Mouse (Mus musculus) CH12.LX (cell line): ENCODE results near the gene Usp42. TPM values are rescaled to one million over a fixed set of nuclear protein-coding genes. Genes with fewer than 3 reads are reported as not detected.

ENCODE experiments used
- DNase-seq: peaks from one replicate; pipeline ENCODE4 v3.0.0-alpha.2; 2013; ENCODE audit errors: extremely low read depth
- H3K27ac ChIP-seq: 2 replicates; pipeline ENCODE4 v1.5.1; 2012; ENCODE audit warnings: low read depth, mild to moderate bottlenecking, control low read depth, moderate library complexity; ENCODE audit not compliant: insufficient read depth
- H3K27me3 ChIP-seq: replicated peaks from 2 replicates; pipeline ENCODE3; 2012; ENCODE audit warnings: inconsistent platforms
- H3K36me3 ChIP-seq, 2 experiments: replicated peaks in 1 of 2; 2 replicates each; pipeline versions ENCODE3 to v1.6.1; 2012; ENCODE audit warnings: inconsistent platforms in 1 of 2, low read length in 1 of 2, mild to moderate bottlenecking in 1 of 2, mixed read lengths in 1 of 2, moderate library complexity in 1 of 2; ENCODE audit not compliant: control insufficient read depth in 1 of 2, insufficient read depth in 1 of 2
- H3K4me1 ChIP-seq, 2 experiments: 2 replicates each; pipeline ENCODE4 v1.6.1; 2012; ENCODE audit warnings: inconsistent platforms in 1 of 2, moderate library complexity in 1 of 2; ENCODE audit not compliant: insufficient read depth in 2 of 2, control insufficient read depth in 1 of 2
- H3K4me2 ChIP-seq: 2 replicates; pipeline ENCODE4 v1.6.1; 2012; ENCODE audit warnings: low read depth, mild to moderate bottlenecking, control low read depth; ENCODE audit not compliant: poor library complexity, insufficient read depth, severe bottlenecking
- H3K4me3 ChIP-seq, 3 experiments: fragments of 150-350 bp in 1 of 3; sonication (generic) in 1 of 3; replicated peaks in 1 of 3; 2 replicates each; pipeline versions ENCODE3 to v1.5.1; 2011 to 2012; ENCODE audit warnings: low read depth in 2 of 3, low read length in 2 of 3, mild to moderate bottlenecking in 2 of 3, moderate library complexity in 2 of 3, control low read depth in 1 of 3, improper control_type of control experiment in 1 of 3, inconsistent platforms in 1 of 3, mixed read lengths in 1 of 3; ENCODE audit not compliant: poor library complexity in 1 of 3
- H3K79me2 ChIP-seq: replicated peaks from 2 replicates; pipeline ENCODE4 v1.6.1; 2012; ENCODE audit warnings: mild to moderate bottlenecking, moderate library complexity; ENCODE audit not compliant: control insufficient read depth, poor library complexity, insufficient read depth, severe bottlenecking; ENCODE audit errors: extremely low read depth
- H3K9ac ChIP-seq: 2 replicates; pipeline ENCODE4 v1.6.1; 2012; ENCODE audit warnings: low read depth, mild to moderate bottlenecking, control low read depth, moderate library complexity; ENCODE audit not compliant: insufficient read depth
- H3K9me3 ChIP-seq: replicated peaks from 2 replicates; pipeline ENCODE3; 2012; ENCODE audit warnings: low read length, inconsistent platforms, mixed read lengths
- BHLHE40 ChIP-seq: IDR thresholded peaks from 2 replicates; pipeline ENCODE4 v1.6.1; 2011; ENCODE audit warnings: mild to moderate bottlenecking, low read depth, low read length, improper control_type of control experiment
- CHD1 ChIP-seq: IDR thresholded peaks from 2 replicates; pipeline ENCODE4 v1.6.1; 2012; ENCODE audit warnings: low read depth, low read length, improper control_type of control experiment, inconsistent platforms
- CTCF ChIP-seq, 2 experiments: IDR thresholded peaks in 1 of 2; conservative IDR thresholded peaks in 1 of 2; 2 replicates each; pipeline ENCODE4 v1.5.1; 2011 to 2012; ENCODE audit warnings: low read depth in 2 of 2, low read length in 2 of 2, improper control_type of control experiment in 1 of 2, inconsistent platforms in 1 of 2, mild to moderate bottlenecking in 1 of 2, moderate library complexity in 1 of 2
- E2F4 ChIP-seq: IDR thresholded peaks from 2 replicates; pipeline ENCODE4 v1.6.1; 2011; ENCODE audit warnings: low read depth, low read length, improper control_type of control experiment; ENCODE audit not compliant: insufficient replicate concordance
- ELF1 ChIP-seq: IDR thresholded peaks from 2 replicates; pipeline ENCODE4 v1.6.1; 2014; ENCODE audit warnings: low read depth, mild to moderate bottlenecking, inconsistent platforms, low read length, improper control_type of control experiment
- EP300 ChIP-seq: IDR thresholded peaks from 2 replicates; pipeline ENCODE4 v1.6.1; 2011; ENCODE audit warnings: low read length, improper control_type of control experiment
- ETS1 ChIP-seq: conservative IDR thresholded peaks from 2 replicates; pipeline ENCODE4 v1.6.1; 2012; ENCODE audit warnings: low read depth, mild to moderate bottlenecking, inconsistent platforms, low read length, improper control_type of control experiment, moderate library complexity
- GABPA ChIP-seq: IDR thresholded peaks from 2 replicates; pipeline ENCODE4 v1.6.1; 2012; ENCODE audit warnings: low read depth, low read length, improper control_type of control experiment, inconsistent platforms; ENCODE audit not compliant: insufficient replicate concordance
- HCFC1 ChIP-seq: IDR thresholded peaks from 2 replicates; pipeline ENCODE4 v1.6.1; 2012; ENCODE audit warnings: low read depth, mild to moderate bottlenecking, inconsistent platforms, low read length, improper control_type of control experiment
- IRF4 ChIP-seq: IDR thresholded peaks from 2 replicates; pipeline ENCODE4 v1.6.1; 2014; ENCODE audit warnings: low read depth, mild to moderate bottlenecking, inconsistent platforms, low read length, improper control_type of control experiment
- JUND ChIP-seq: conservative IDR thresholded peaks from 2 replicates; pipeline ENCODE4 v1.6.1; 2011; ENCODE audit warnings: low read depth, low read length, improper control_type of control experiment
- KAT2A ChIP-seq: IDR thresholded peaks from 2 replicates; pipeline ENCODE4 v1.6.1; 2012; ENCODE audit warnings: low read length, improper control_type of control experiment, inconsistent platforms; ENCODE audit not compliant: insufficient replicate concordance
- MAX ChIP-seq: IDR thresholded peaks from 2 replicates; pipeline ENCODE4 v1.6.1; 2011; ENCODE audit warnings: low read length, improper control_type of control experiment
- MXI1 ChIP-seq: IDR thresholded peaks from 2 replicates; pipeline ENCODE4 v1.6.1; 2011; ENCODE audit warnings: mild to moderate bottlenecking, low read depth, low read length, improper control_type of control experiment
- NRF1 ChIP-seq: IDR thresholded peaks from 2 replicates; pipeline ENCODE4 v1.6.1; 2014; ENCODE audit warnings: low read depth, mild to moderate bottlenecking, inconsistent platforms, low read length, improper control_type of control experiment, moderate library complexity
- PAX5 ChIP-seq: IDR thresholded peaks from 2 replicates; pipeline ENCODE4 v1.6.1; 2012; ENCODE audit warnings: low read length, inconsistent platforms, mixed read lengths
- POLR2A ChIP-seq: IDR thresholded peaks from 2 replicates; pipeline ENCODE4 v1.6.1; 2011; ENCODE audit warnings: low read depth, mild to moderate bottlenecking, improper control_type of control experiment, low read length
- POLR2AphosphoS2 ChIP-seq: IDR thresholded peaks from 2 replicates; pipeline ENCODE4 v1.6.1; 2011; ENCODE audit warnings: low read depth, low read length, improper control_type of control experiment
- RAD21 ChIP-seq: IDR thresholded peaks from 2 replicates; pipeline ENCODE4 v1.6.1; 2011; ENCODE audit warnings: low read depth, mild to moderate bottlenecking, low read length, improper control_type of control experiment, moderate library complexity
- SIN3A ChIP-seq: IDR thresholded peaks from 2 replicates; pipeline ENCODE4 v1.6.1; 2012; ENCODE audit warnings: low read length, improper control_type of control experiment, inconsistent platforms
- SMC3 ChIP-seq: IDR thresholded peaks from 2 replicates; pipeline ENCODE4 v1.6.1; 2011; ENCODE audit warnings: low read depth, low read length, improper control_type of control experiment
- TBP ChIP-seq: conservative IDR thresholded peaks from 2 replicates; pipeline ENCODE4 v1.6.1; 2011; ENCODE audit warnings: low read depth, low read length, improper control_type of control experiment
- TCF12 ChIP-seq: IDR thresholded peaks from 2 replicates; pipeline ENCODE4 v1.6.1; 2014; ENCODE audit warnings: low read depth, mild to moderate bottlenecking, inconsistent platforms, low read length, improper control_type of control experiment
- UBTF ChIP-seq: IDR thresholded peaks from 2 replicates; pipeline ENCODE4 v1.6.1; 2012; ENCODE audit warnings: low read depth, mild to moderate bottlenecking, inconsistent platforms, low read length, improper control_type of control experiment, moderate library complexity
- USF1 ChIP-seq: IDR thresholded peaks from 2 replicates; pipeline ENCODE4 v1.6.1; 2014; ENCODE audit warnings: low read depth, mild to moderate bottlenecking, inconsistent platforms, low read length, improper control_type of control experiment
- ZC3H11A ChIP-seq: IDR thresholded peaks from 2 replicates; pipeline ENCODE4 v1.6.1; 2012; ENCODE audit warnings: low read depth, mild to moderate bottlenecking, inconsistent platforms, low read length, improper control_type of control experiment
- dilution Hi-C: fragments of 300-500 bp; cut with MboI; formaldehyde crosslinking; loops from 2 replicates; pipeline ENCODE4 v1.14.3; 2020; ENCODE audit warnings: low sequenced_read_pairs; ENCODE audit not compliant: extremely low pct_unique_long_range_greater_than_20kb, extremely low pct_ligation_motif_present
- in situ Hi-C: fragments of 300-500 bp; cut with MboI; formaldehyde crosslinking; loops from 3 replicates; pipeline ENCODE4 v1.14.3; 2019; ENCODE audit warnings: low sequenced_read_pairs, low pct_ligation_motif_present, low pct_unique_long_range_greater_than_20kb, mixed read lengths
- polyA plus RNA-seq: library from polyadenylated mRNA; unstranded; fragments of >175 nt; gene quantifications from 2 replicates; pipeline ENCODE4 v1.2.1, GENCODE M21; 2012; ENCODE audit warnings: low read depth; ENCODE audit not compliant: insufficient read length
- total RNA-seq, 2 experiments: library from RNA; depleted of rRNA; stranded (reverse); fragments of 300-350 nt in 1 of 2; fragments of >200 nt in 1 of 2; gene quantifications; 2 replicates each; pipeline ENCODE4 v1.2.3; 2012 to 2014

Gene Usp42
- total and polyA plus RNA-seq, 3 experiments, result 4.3 to 14.6 (median 7.1) TPM

DNA sequence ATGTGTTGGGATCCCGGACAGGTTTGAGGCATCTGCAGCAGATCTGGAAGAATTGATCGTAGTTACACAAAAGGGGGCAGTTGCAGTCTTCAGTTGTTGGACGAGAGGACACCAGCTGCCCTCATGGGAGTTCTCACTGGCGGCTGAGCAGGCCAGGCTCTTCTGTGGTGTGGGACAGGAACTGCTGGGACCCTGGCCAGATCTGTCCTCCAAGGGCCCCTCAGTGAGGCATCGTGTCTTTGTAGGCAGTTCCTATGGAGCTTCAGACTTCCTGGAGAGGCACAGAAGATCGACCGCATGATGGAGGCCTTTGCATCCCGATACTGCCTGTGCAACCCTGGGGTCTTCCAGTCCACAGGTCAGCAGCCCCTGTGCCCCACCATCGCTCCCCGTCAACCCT, 31.0 kb downstream of the Usp42 start:
- no peaks in the 10 kb centered on the region for H3K27me3 ChIP-seq
- H3K36me3 ChIP-seq, result peaks cover 0 to 28% of the 10 kb centered on the region in 2 experiments
- dilution Hi-C loops, result no loop called here
- in situ Hi-C loops, result no loop called here
- H3K9me3 ChIP-seq, result no peaks in the 10 kb centered on the region
- H3K27ac ChIP-seq, result no peak overlapping the region
- no peak overlapping the region for H3K4me2 ChIP-seq
- H3K4me1 ChIP-seq, result peaks cover 16 to 43% of the 10 kb centered on the region in 2 experiments
- TF ChIP-seq ETS1, result no peak
- TF ChIP-seq SMC3, result no peak
- no peak for TF ChIP-seq EP300
- no peak for TF ChIP-seq BHLHE40
- no peak for TF ChIP-seq SIN3A
- no peak for TF ChIP-seq HCFC1
- no peak for TF ChIP-seq JUND
- no peak for TF ChIP-seq RAD21
- TF ChIP-seq E2F4, result no peak
- TF ChIP-seq TBP, result no peak
- TF ChIP-seq USF1, result no peak
- TF ChIP-seq ZC3H11A, result no peak
- no peak for TF ChIP-seq GABPA
- TF ChIP-seq TCF12, result no peak
- TF ChIP-seq UBTF, result no peak
- TF ChIP-seq POLR2AphosphoS2, result no peak
- TF ChIP-seq, all 38 proteins: peak for 0
- Histone ChIP-seq H3K4me3 (no peak overlapping the region), H3K9ac (no peak overlapping the region), H3K79me2 (no peaks in the 10 kb centered on the region)
- DNase-seq, result no peak

DNA sequence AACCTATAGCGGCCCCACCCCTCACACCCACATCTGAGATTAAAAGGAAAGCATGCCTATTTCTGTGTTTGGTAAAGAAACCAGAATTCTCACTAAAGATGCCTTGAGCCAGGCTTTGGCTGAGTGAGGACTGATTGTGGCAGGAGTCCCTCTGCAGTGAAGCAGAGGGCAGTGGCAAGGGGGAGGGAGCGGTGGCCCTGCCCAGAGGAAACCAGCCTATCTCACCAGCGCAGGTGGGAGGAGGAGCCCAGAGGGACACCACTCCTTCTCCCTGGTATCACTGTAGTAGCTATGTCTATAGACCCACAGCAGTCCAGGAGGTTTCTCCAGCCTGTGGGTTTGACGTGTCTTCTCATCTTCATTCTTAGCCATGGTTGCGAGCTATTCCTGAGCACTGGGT, 31.8 kb downstream of the Usp42 start:
- Histone ChIP-seq H3K4me2 (no peak overlapping the region), H3K4me1 (peaks cover 8 to 35% of the 10 kb centered on the region in 2 experiments; a peak in 3 of 4 replicates), H3K27me3 (no peaks in the 10 kb centered on the region), H3K9me3 (no peaks in the 10 kb centered on the region), H3K9ac (no peak overlapping the region), H3K79me2 (no peaks in the 10 kb centered on the region), H3K27ac (no peak overlapping the region), H3K36me3 (peaks cover 0 to 28% of the 10 kb centered on the region in 2 experiments), H3K4me3 (no peak overlapping the region)
- DNase-seq, result no peak
- in situ Hi-C loops, result no loop called here
- dilution Hi-C loops, result no loop called here
- TF ChIP-seq POLR2AphosphoS2 (no peak), NRF1 (no peak), ELF1 (no peak), CTCF (conservative IDR thresholded peaks at IDR 0.05 in 1 of 2, IDR thresholded peaks at IDR 0.05 in 1 of 2; ENCODE audit: low read depth in 2 of 2, low read length in 2 of 2) (no peak), POLR2A (no peak), TBP (no peak), SIN3A (no peak), PAX5 (no peak), IRF4 (no peak), JUND (no peak), MAX (no peak), CHD1 (no peak), MXI1 (no peak), ETS1 (no peak), KAT2A (no peak)
